Mouse (Mus musculus): ENCODE results near the gene Fam171a2. TPM values are rescaled to one million over a fixed set of nuclear protein-coding genes. Genes with fewer than 3 reads are reported as not detected.
A peak's percentile ranks its signal among the peaks of the same experiment; 100 is the strongest.

Gene Fam171a2
- polyA plus RNA-seq, 1 experiment from 2014 or later = 0.86 TPM

- Histone ChIP-seq H3K4me2 (ENCODE audit: low read depth, low read length) (no peak overlapping the region), H3K9ac (ENCODE audit: low read depth, low read length) (no peak overlapping the region), H3K4me1 (ENCODE audit: control insufficient read depth, insufficient read depth, low read length) (peaks cover 46% of the 10 kb centered on the region), H3K9me3 (ENCODE audit: control insufficient read depth, low read length) (no peaks in the 10 kb centered on the region), H3K27me3 (replicated peaks; ENCODE audit: control insufficient read depth, insufficient read depth, low read length) (peaks cover 21% of the 10 kb centered on the region), H3K27ac (ENCODE audit: low read length) (no peak overlapping the region), H3K4me3 (ENCODE audit: low read length) (no peak overlapping the region), H3K36me3 (ENCODE audit: control insufficient read depth, insufficient read depth, low read length) (peaks cover 9% of the 10 kb centered on the region; the same call in 1 of the 2 replicates)
- 68% methylated on average over 12 of the region's 12 CpGs for WGBS
- no peak for ATAC-seq
Measured at GRCm38 (mm10) chr11:102401898-102402500, 45.5 kb downstream of the Fam171a2 start.

DNA sequence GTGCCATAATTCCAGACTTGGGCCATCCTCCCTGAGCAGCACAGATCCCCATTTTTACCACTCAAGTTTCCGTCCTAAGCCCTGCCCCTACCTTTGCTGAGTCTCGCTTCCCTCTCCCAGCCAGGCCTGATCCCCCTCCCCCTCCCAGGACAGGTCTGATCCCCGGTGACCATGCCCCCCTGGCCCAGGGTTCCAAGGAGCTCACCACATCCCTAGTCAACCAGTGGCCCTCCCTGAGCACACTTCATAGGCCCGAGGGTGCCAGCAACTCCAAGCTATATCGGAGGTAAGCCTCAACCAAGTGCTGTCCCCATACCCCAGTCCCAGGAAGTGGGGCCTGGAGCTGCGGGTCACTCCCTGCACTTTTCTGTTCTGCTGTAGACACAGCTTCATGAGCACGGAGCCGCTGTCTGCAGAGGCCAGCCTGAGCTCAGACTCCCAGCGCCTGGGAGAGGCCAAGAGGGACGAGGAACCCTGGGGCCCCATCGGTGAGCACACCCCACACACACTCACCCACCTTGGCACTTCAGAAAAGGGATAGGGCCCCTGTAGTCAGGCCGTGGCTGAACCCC is 46.9 kb downstream of the Fam171a2 start:
- H3K27ac ChIP-seq (ENCODE audit: low read length) = no peak overlapping the region
- no peaks in the 10 kb centered on the region for H3K9me3 ChIP-seq (ENCODE audit: control insufficient read depth, low read length)
- H3K36me3 ChIP-seq (ENCODE audit: control insufficient read depth, insufficient read depth, low read length) = peaks cover 9% of the 10 kb centered on the region; the same call in 1 of the 2 replicates
- peaks cover 36% of the 10 kb centered on the region for H3K4me1 ChIP-seq (ENCODE audit: control insufficient read depth, insufficient read depth, low read length)
- WGBS = 25% methylated on average over 12 of the region's 12 CpGs
- no peak overlapping the region for H3K4me3 ChIP-seq (ENCODE audit: low read length)
- ATAC-seq = 0 out of 2 replicates have a peak, but pooled peaks have one; percentile 14
- no peak overlapping the region for H3K4me2 ChIP-seq (ENCODE audit: low read depth, low read length)
- H3K27me3 ChIP-seq (replicated peaks; ENCODE audit: control insufficient read depth, insufficient read depth, low read length) = peaks cover 23% of the 10 kb centered on the region
- no peak overlapping the region for H3K9ac ChIP-seq (ENCODE audit: low read depth, low read length)

DNA sequence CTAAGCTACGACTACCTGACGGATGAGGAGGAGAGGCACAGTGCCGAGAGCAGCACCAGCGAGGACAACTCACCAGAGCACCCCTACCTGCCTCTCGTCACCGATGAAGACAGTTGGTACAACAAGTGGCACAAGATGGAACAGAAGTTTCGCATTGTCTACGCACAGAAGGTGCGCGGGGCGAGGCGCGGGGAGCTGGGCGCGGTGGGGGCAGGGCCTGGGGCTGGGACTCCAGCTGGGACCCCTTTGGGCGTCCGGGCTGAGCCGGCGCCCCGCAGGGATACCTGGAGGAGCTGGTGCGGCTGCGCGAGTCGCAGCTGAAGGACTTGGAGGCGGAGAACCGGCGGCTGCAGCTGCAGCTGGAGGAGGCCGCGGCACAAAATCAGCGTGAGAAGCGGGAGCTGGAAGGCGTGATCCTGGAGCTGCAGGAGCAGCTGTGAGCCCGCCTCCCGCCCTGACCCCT is 47.8 kb downstream of the Fam171a2 start:
- H3K27ac ChIP-seq (ENCODE audit: low read length) = no peak overlapping the region
- H3K9me3 ChIP-seq (ENCODE audit: control insufficient read depth, low read length) = no peaks in the 10 kb centered on the region
- H3K27me3 ChIP-seq (replicated peaks; ENCODE audit: control insufficient read depth, insufficient read depth, low read length) = peaks cover 23% of the 10 kb centered on the region
- peaks cover 5% of the 10 kb centered on the region; the same call in 1 of the 2 replicates for H3K36me3 ChIP-seq (ENCODE audit: control insufficient read depth, insufficient read depth, low read length)
- H3K4me1 ChIP-seq (ENCODE audit: control insufficient read depth, insufficient read depth, low read length) = peaks cover 27% of the 10 kb centered on the region
- WGBS = 2% methylated on average over 34 of the region's 34 CpGs
- H3K9ac ChIP-seq (ENCODE audit: low read depth, low read length) = peak overlapping the region; percentile 55
- ATAC-seq = no peak
- peak overlapping the region; percentile 74 for H3K4me2 ChIP-seq (ENCODE audit: low read depth, low read length)
- H3K4me3 ChIP-seq (ENCODE audit: low read length) = peak overlapping the region; percentile 39

GRCm38 (mm10) chr11:102399107-102399506 is 48.4 kb downstream of the Fam171a2 start:
- no peaks in the 10 kb centered on the region for H3K9me3 ChIP-seq (ENCODE audit: control insufficient read depth, low read length)
- peak overlapping the region; percentile 39; the same call in 1 of the 2 replicates for H3K4me3 ChIP-seq (ENCODE audit: low read length)
- H3K27me3 ChIP-seq (replicated peaks; ENCODE audit: control insufficient read depth, insufficient read depth, low read length) = peaks cover 23% of the 10 kb centered on the region
- H3K36me3 ChIP-seq (ENCODE audit: control insufficient read depth, insufficient read depth, low read length) = peaks cover 3% of the 10 kb centered on the region; the same call in 1 of the 2 replicates
- no peak overlapping the region for H3K9ac ChIP-seq (ENCODE audit: low read depth, low read length)
- 17% methylated on average over 15 of the region's 15 CpGs for WGBS
- H3K4me2 ChIP-seq (ENCODE audit: low read depth, low read length) = peak overlapping the region; percentile 74
- no peak overlapping the region for H3K27ac ChIP-seq (ENCODE audit: low read length)
- peaks cover 29% of the 10 kb centered on the region for H3K4me1 ChIP-seq (ENCODE audit: control insufficient read depth, insufficient read depth, low read length)
- no peak for ATAC-seq

DNA sequence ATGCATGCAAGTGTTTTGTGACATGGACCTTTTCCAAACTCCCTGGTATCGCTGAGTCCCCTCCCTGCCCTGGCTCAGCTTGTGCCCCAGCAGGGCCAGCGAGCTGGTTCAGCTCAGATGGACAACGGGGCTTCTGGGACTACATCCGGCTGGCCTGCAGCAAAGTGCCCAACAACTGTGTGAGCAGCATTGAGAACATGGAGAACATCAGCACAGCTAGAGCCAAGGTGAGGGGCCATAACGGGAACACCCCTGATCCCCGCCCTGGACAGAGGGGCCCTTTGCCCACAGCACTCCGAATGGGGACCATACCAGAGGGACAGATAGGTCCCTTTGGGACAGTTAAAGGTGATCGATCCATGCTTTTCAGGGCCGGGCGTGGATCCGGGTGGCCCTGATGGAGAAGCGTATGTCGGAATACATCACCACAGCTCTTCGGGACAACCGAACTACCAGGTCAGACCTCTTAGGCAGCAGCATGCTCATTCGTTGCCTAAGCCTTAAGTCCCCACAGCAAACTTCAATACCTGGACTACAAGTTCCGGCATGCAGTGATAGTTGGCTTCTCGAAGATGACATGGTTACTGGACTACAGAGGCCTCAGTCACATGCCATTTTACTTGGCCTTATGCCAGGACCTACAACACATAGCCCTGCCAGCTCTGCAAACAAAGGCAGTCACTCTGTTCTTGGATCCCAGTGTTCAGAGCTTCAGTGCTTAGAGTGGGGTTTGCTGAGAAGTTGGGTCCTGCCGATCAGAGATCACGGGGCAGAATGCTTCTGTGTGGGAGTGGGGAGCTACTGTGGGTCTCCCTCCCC is 49.3 kb downstream of the Fam171a2 start:
- WGBS = 71% methylated on average over 20 of the region's 20 CpGs
- ATAC-seq = 0 out of 2 replicates have a peak, but pooled peaks have one; percentile 32
- Histone ChIP-seq H3K4me1 (ENCODE audit: control insufficient read depth, insufficient read depth, low read length) (peaks cover 38% of the 10 kb centered on the region), H3K4me3 (ENCODE audit: low read length) (no peak overlapping the region), H3K27me3 (replicated peaks; ENCODE audit: control insufficient read depth, insufficient read depth, low read length) (peaks cover 23% of the 10 kb centered on the region), H3K27ac (ENCODE audit: low read length) (no peak overlapping the region), H3K36me3 (ENCODE audit: control insufficient read depth, insufficient read depth, low read length) (no peaks in the 10 kb centered on the region; the same call in 1 of the 2 replicates), H3K9me3 (ENCODE audit: control insufficient read depth, low read length) (no peaks in the 10 kb centered on the region), H3K4me2 (ENCODE audit: low read depth, low read length) (no peak overlapping the region), H3K9ac (ENCODE audit: low read depth, low read length) (no peak overlapping the region)

- Histone ChIP-seq H3K36me3 (ENCODE audit: control insufficient read depth, insufficient read depth, low read length) (no peaks in the 10 kb centered on the region), H3K4me1 (ENCODE audit: control insufficient read depth, insufficient read depth, low read length) (peaks cover 45% of the 10 kb centered on the region), H3K9me3 (ENCODE audit: control insufficient read depth, low read length) (no peaks in the 10 kb centered on the region), H3K27ac (ENCODE audit: low read length) (no peak overlapping the region), H3K9ac (ENCODE audit: low read depth, low read length) (no peak overlapping the region), H3K4me3 (ENCODE audit: low read length) (no peak overlapping the region), H3K27me3 (replicated peaks; ENCODE audit: control insufficient read depth, insufficient read depth, low read length) (peaks cover 23% of the 10 kb centered on the region), H3K4me2 (ENCODE audit: low read depth, low read length) (no peak overlapping the region)
- WGBS = 75% methylated on average over 7 of the region's 7 CpGs
- no peak for ATAC-seq
Measured at GRCm38 (mm10) chr11:102396671-102397141, 50.8 kb downstream of the Fam171a2 start.

- no peak for ATAC-seq
- H3K4me1 ChIP-seq (ENCODE audit: control insufficient read depth, insufficient read depth, low read length) = peaks cover 45% of the 10 kb centered on the region
- H3K9ac ChIP-seq (ENCODE audit: low read depth, low read length) = no peak overlapping the region
- no peaks in the 10 kb centered on the region for H3K9me3 ChIP-seq (ENCODE audit: control insufficient read depth, low read length)
- 53% methylated on average over 6 of the region's 6 CpGs for WGBS
- no peaks in the 10 kb centered on the region for H3K36me3 ChIP-seq (ENCODE audit: control insufficient read depth, insufficient read depth, low read length)
- H3K4me3 ChIP-seq (ENCODE audit: low read length) = no peak overlapping the region
- peaks cover 23% of the 10 kb centered on the region for H3K27me3 ChIP-seq (replicated peaks; ENCODE audit: control insufficient read depth, insufficient read depth, low read length)
- no peak overlapping the region for H3K27ac ChIP-seq (ENCODE audit: low read length)
- H3K4me2 ChIP-seq (ENCODE audit: low read depth, low read length) = no peak overlapping the region
Measured at GRCm38 (mm10) chr11:102396263-102396662, 51.2 kb downstream of the Fam171a2 start.

- Histone ChIP-seq H3K27ac (ENCODE audit: low read length) (no peak overlapping the region), H3K9me3 (ENCODE audit: control insufficient read depth, low read length) (no peaks in the 10 kb centered on the region), H3K27me3 (replicated peaks; ENCODE audit: control insufficient read depth, insufficient read depth, low read length) (peaks cover 23% of the 10 kb centered on the region), H3K4me3 (ENCODE audit: low read length) (no peak overlapping the region), H3K4me1 (ENCODE audit: control insufficient read depth, insufficient read depth, low read length) (peaks cover 37% of the 10 kb centered on the region), H3K9ac (ENCODE audit: low read depth, low read length) (no peak overlapping the region), H3K36me3 (ENCODE audit: control insufficient read depth, insufficient read depth, low read length) (no peaks in the 10 kb centered on the region), H3K4me2 (ENCODE audit: low read depth, low read length) (no peak overlapping the region)
- no peak for ATAC-seq
- 11% methylated on average over 5 of the region's 5 CpGs for WGBS
Measured at GRCm38 (mm10) chr11:102395250-102395649, 52.2 kb downstream of the Fam171a2 start.
